In genomic region chr17:47484993-47485392, GRCm38 (mm10) we compare ENCODE assay signal across 11 mouse cellular contexts. TPM values are rescaled to one million over a fixed set of nuclear protein-coding genes. Genes with fewer than 3 reads are reported as not detected.
DNase-seq lines count a peak whose midpoint lies in the region; ATAC-seq and TF ChIP-seq lines count a peak whose summit lies in the region.
"Had no signal": no experiment of that assay in that cellular context is flagged by ENCODE, and none has a peak within 500 bp of the region (broad histone marks: within the 10 kb centered on the region; RNA-seq: fewer than 3 reads in every experiment).

No protein-coding gene starts in this region.

- ATAC-seq in lung, embryonic 15.5 days (ENCODE audit: borderline replicate concordance, extremely low read depth, low FRiP score, low TSS enrichment) = no peak
- ATAC-seq: forebrain, embryonic 14.5 days had no signal

- H3K27me3 ChIP-seq in heart, embryonic 10.5 days (ENCODE audit: insufficient read depth, poor library complexity, severe bottlenecking) = no peaks in the 10 kb centered on the region
- no peaks in the 10 kb centered on the region for H3K27me3 ChIP-seq in lung, embryonic 15.5 days
- H3K27me3 ChIP-seq in limb, embryonic 10.5 days (ENCODE audit: low read depth, poor library complexity, severe bottlenecking) = no peaks in the 10 kb centered on the region
- no peaks in the 10 kb centered on the region for H3K27me3 ChIP-seq in myocyte (ENCODE audit: control insufficient read depth, insufficient read depth, insufficient read length)

- TF ChIP-seq POLR2A in myocyte (IDR thresholded peaks at IDR 0.05; ENCODE audit: insufficient read length, low read depth) = no peak

- H3K4me2 ChIP-seq in lung, embryonic 15.5 days = 0 out of 2 replicates have a peak overlapping the region, but pooled peaks have one; percentile 18
- H3K4me2 ChIP-seq in myocyte (ENCODE audit: low read depth) = peak overlapping the region; percentile 4

- no peak overlapping the region for H3ac ChIP-seq in myocyte (ENCODE audit: control insufficient read depth, insufficient read length)

- peaks cover 45% of the 10 kb centered on the region for H3K4me1 ChIP-seq in heart, embryonic 10.5 days
- H3K4me1 ChIP-seq in lung, embryonic 15.5 days = peaks cover 16% of the 10 kb centered on the region
- H3K4me1 ChIP-seq in limb, embryonic 10.5 days = peaks cover 23% of the 10 kb centered on the region

- H3K79me2 ChIP-seq in myocyte (ENCODE audit: control insufficient read depth, insufficient read depth) = no peaks in the 10 kb centered on the region

- no peak for DNase-seq in heart, embryonic 10.5 days (ENCODE audit: low spot score)
- no peak for DNase-seq in heart, adult 8-10 months (ENCODE audit: low spot score)
- no peak for DNase-seq in lung, postnatal 10 days
- no peak for DNase-seq in limb, embryonic 10.5 days (ENCODE audit: low spot score)
- DNase-seq in right cerebral cortex, postnatal 4 days = no peak
- DNase-seq in layer of hippocampus, adult 18-20 months (ENCODE audit: low spot score in 2 of 2) = no peak
- DNase-seq: adrenal gland, postnatal 36 days; right cerebral cortex, adult 18-20 months had no signal

- peaks cover 24% of the 10 kb centered on the region for H3K36me3 ChIP-seq in heart, embryonic 10.5 days
- H3K36me3 ChIP-seq in lung, embryonic 15.5 days = peaks cover 14% of the 10 kb centered on the region
- H3K36me3 ChIP-seq in limb, embryonic 10.5 days = peaks cover 18% of the 10 kb centered on the region
- no peaks in the 10 kb centered on the region for H3K36me3 ChIP-seq in myocyte (ENCODE audit: control insufficient read depth, insufficient read depth)

- H3K9me3 ChIP-seq in heart, embryonic 10.5 days = no peaks in the 10 kb centered on the region
- no peaks in the 10 kb centered on the region for H3K9me3 ChIP-seq in lung, embryonic 15.5 days
- no peaks in the 10 kb centered on the region for H3K9me3 ChIP-seq in limb, embryonic 10.5 days (replicated peaks)

- 4% methylated on average over 3 of the region's 3 CpGs for WGBS in heart, embryonic 10.5 days
- 5% methylated on average over 3 of the region's 3 CpGs for WGBS in lung, embryonic 15.5 days
- WGBS in limb, embryonic 10.5 days = 7% methylated on average over 3 of the region's 3 CpGs

- peak overlapping the region; percentile 82 for H3K27ac ChIP-seq in heart, embryonic 10.5 days
- H3K27ac ChIP-seq in lung, embryonic 15.5 days = peak overlapping the region; percentile 91
- H3K27ac ChIP-seq in limb, embryonic 10.5 days = peak overlapping the region; percentile 71

- H3K9ac ChIP-seq in lung, embryonic 15.5 days = no peak overlapping the region

- H3K4me3 ChIP-seq in heart, embryonic 10.5 days = no peak overlapping the region
- H3K4me3 ChIP-seq in lung, embryonic 15.5 days = no peak overlapping the region
- H3K4me3 ChIP-seq in limb, embryonic 10.5 days = no peak overlapping the region
- H3K4me3 ChIP-seq in myocyte = no peak overlapping the region

TF ChIP-seq in myocyte, 11 proteins besides CTCF, POLR2A, EP300 and RAD21:
- no peak for TF ChIP-seq MAX (IDR thresholded peaks at IDR 0.05; ENCODE audit: low read depth)
- no peak for TF ChIP-seq MYOG (IDR thresholded peaks at IDR 0.05; ENCODE audit: control insufficient read depth in 1 of 3, insufficient read depth in 1 of 3, insufficient read length in 2 of 3, low read depth in 2 of 3)
- no peak for TF ChIP-seq TCF12 (IDR thresholded peaks at IDR 0.05; ENCODE audit: insufficient read depth, poor library complexity, severe bottlenecking)
- TF ChIP-seq TCF3 (IDR thresholded peaks at IDR 0.05; ENCODE audit: insufficient read length, low read depth) = no peak
- TF ChIP-seq CEBPB (IDR thresholded peaks at IDR 0.05; ENCODE audit: insufficient read depth, poor library complexity, severe bottlenecking) = no peak

RNA-seq across cellular contexts. Expression of gene Taf8, which starts 17.1 kb away (rescaled TPM):
- polyA plus RNA-seq in heart, embryonic 10.5 days (2016; fragmentation: Nextera tagmentation; extraction: Ambion mirVana) = 23.0 and 28.5 TPM in 2 replicates
- total RNA-seq in heart, adult 8-10 months (2022) = 10 to 100 TPM in 2 of 4 experiments, 1 to 10 TPM in 2; 9.1 to 12.5 (median 10.4) TPM
- polyA plus RNA-seq in lung, embryonic 15.5 days (2015; fragmentation: Nextera tagmentation; extraction: Ambion mirVana) = 25.6 and 32.3 TPM in 2 replicates
- polyA plus RNA-seq in limb, embryonic 10.5 days (2016; fragmentation: Nextera tagmentation; extraction: Ambion mirVana) = 32.1 and 36.8 TPM in 2 replicates
- polyA plus RNA-seq in myocyte (2012; fragmentation: generic; extraction: Trizol) = 13.4 TPM
- total RNA-seq in layer of hippocampus, adult 18-20 months (2021) = 10 to 100 TPM; 19.1 to 23.9 TPM

RNA-seq across cellular contexts. Expression of gene Ccnd3, which starts 19.9 kb away (rescaled TPM):
- 552 and 644 TPM in 2 replicates for polyA plus RNA-seq in heart, embryonic 10.5 days (2016; fragmentation: Nextera tagmentation; extraction: Ambion mirVana)
- 10 to 100 TPM; 74.4 to 82.2 (median 75.2) TPM for total RNA-seq in heart, adult 8-10 months (2022)
- polyA plus RNA-seq in lung, embryonic 15.5 days (2015; fragmentation: Nextera tagmentation; extraction: Ambion mirVana) = 286 and 294 TPM in 2 replicates
- 405 and 413 TPM in 2 replicates for polyA plus RNA-seq in limb, embryonic 10.5 days (2016; fragmentation: Nextera tagmentation; extraction: Ambion mirVana)
- 858 TPM for polyA plus RNA-seq in myocyte (2012; fragmentation: generic; extraction: Trizol)
- total RNA-seq in layer of hippocampus, adult 18-20 months (2021) = 10 to 100 TPM; 43.4 to 43.6 TPM

RNA-seq across cellular contexts. Expression of gene 1700001C19Rik, which starts 47.8 kb away (rescaled TPM):
- 0.63 and 1.3 TPM in 2 replicates for polyA plus RNA-seq in heart, embryonic 10.5 days (2016; fragmentation: Nextera tagmentation; extraction: Ambion mirVana)
- not detected for total RNA-seq in heart, adult 8-10 months (2022)
- polyA plus RNA-seq in lung, embryonic 15.5 days (2015; fragmentation: Nextera tagmentation; extraction: Ambion mirVana) = 0.14 and 0.45 TPM in 2 replicates
- polyA plus RNA-seq in limb, embryonic 10.5 days (2016; fragmentation: Nextera tagmentation; extraction: Ambion mirVana) = 0.24 and 0.31 TPM in 2 replicates
- not detected for polyA plus RNA-seq in myocyte (2012; fragmentation: generic; extraction: Trizol)
- total RNA-seq in layer of hippocampus, adult 18-20 months (2021) = not detected
- total RNA-seq: adrenal gland, postnatal 36 days had no signal

RNA-seq across cellular contexts. Expression of gene AI661453, which starts 48.6 kb away (rescaled TPM):
- 0.99 and 1.1 TPM in 2 replicates for polyA plus RNA-seq in heart, embryonic 10.5 days (2016; fragmentation: Nextera tagmentation; extraction: Ambion mirVana)
- total RNA-seq in heart, adult 8-10 months (2022) = 1 to 10 TPM in 3 of 4 experiments, under 1 TPM in 1; 0.50 to 2.1 (median 1.2) TPM
- polyA plus RNA-seq in lung, embryonic 15.5 days (2015; fragmentation: Nextera tagmentation; extraction: Ambion mirVana) = 2.0 and 2.4 TPM in 2 replicates
- 0.23 and 0.33 TPM in 2 replicates for polyA plus RNA-seq in limb, embryonic 10.5 days (2016; fragmentation: Nextera tagmentation; extraction: Ambion mirVana)
- 0.08 TPM for polyA plus RNA-seq in myocyte (2012; fragmentation: generic; extraction: Trizol)
- total RNA-seq in layer of hippocampus, adult 18-20 months (2021) = under 1 TPM; 0.52 to 0.58 TPM
